Mouse (Mus musculus) left cerebral cortex, postnatal 14 days (tissue): Measurements from ENCODE around the gene Oas3. TPM values are rescaled to one million over a fixed set of nuclear protein-coding genes. Genes with fewer than 3 reads are reported as not detected.
A peak's percentile ranks its signal among the peaks of the same experiment; 100 is the strongest.

Source experiments
- DNase-seq, 2 experiments: peaks; one replicate each; pipeline ENCODE4 v3.0.0; 2021 to 2022; ENCODE audit warnings: low spot score in 2 of 2, mixed read lengths in 1 of 2
- intact Hi-C: fragments of 180-260 bp; cut with DNase I; formaldehyde crosslinking; loops from one replicate; pipeline ENCODE4 v1.15.1; 2025
- total RNA-seq, 2 experiments: library from RNA; stranded (reverse); gene quantifications; 2 replicates each; pipeline ENCODE4 v1.2.3; 2021

The Oas3 gene
- total RNA-seq, 2 experiments from 2014 or later, result not detected

DNA sequence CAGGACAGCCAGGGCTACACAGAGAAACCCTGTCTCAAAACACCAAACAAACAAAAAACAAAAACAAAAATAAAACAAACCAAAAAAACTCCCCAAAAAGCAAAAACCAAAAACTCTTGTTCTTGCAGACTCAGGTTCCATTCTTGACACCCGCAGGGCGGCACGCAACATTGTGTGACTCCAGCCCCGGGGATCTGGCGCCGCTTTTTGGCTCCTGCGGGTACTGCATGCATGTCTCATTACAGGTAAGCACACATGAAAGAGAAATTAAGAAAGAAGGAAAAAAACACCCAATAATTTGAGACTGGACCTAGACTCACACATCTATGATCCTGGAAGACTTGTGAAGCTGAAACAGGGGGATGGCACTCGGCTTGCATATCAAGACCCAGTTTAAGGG lies 12.5 kb downstream of the Oas3 start:
- no peak for DNase-seq
- intact Hi-C loops, result no loop called here

DNA sequence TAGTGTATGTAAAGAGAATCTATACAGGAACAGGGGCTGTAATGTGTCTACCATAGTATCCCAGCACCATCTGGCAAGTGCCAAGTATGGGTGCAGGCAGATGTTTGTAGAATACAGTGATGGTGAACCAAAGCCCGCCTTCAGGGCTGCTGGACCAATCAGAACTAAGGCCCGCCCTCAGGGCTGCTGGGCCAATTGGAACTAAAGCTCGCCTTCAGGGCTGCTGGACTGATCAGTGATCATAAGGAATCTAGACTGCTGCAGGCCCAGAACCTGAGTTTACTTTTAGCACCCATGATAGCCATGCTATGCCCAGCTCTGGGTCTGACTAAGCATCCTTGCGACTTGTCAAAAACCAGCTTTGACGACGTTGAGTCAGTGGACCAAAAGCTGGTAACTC lies 15.6 kb downstream of the Oas3 start:
- intact Hi-C loops, result no loop called here
- peak; percentile 30 to 33 for DNase-seq

- no peak for DNase-seq
- intact Hi-C loops, result no loop called here
These were observed 23.2 kb downstream of the Oas3 start for GRCm38 (mm10) chr5:120754215-120754614.

- DNase-seq, result no peak
- intact Hi-C loops, result no loop called here
These were observed 24.7 kb downstream of the Oas3 start for GRCm38 (mm10) chr5:120752786-120753185.

DNA sequence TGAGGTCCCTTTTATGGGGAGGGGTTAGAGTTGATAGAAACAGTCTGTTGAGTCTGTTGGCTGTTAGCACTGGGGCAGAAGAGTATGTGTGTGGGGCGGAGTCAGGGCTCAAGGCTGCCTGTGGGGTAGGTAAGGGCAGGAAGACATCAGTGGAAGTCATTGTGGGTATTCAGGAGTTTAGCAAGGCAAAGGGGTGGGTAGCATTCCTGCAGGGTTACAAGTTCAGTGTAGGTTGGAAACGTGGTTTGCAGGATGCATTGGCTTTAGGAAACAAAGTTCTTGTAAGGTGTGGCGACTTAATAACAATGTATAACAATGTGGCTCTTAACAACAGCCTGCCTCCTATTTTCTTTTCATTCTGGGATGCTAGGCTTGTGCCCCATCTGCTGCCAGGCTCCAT lies 26.3 kb downstream of the Oas3 start:
- DNase-seq, result no peak
- intact Hi-C loops, result no loop called here

GRCm38 (mm10) chr5:120749688-120750087 lies 27.8 kb downstream of the Oas3 start, which contains the start of gene Oas2:
Gene Oas2 (minus strand): TSS chr5:120749853.
- intact Hi-C loops, result no loop called here
- no peak for DNase-seq

- DNase-seq, result peak; percentile 78 to 86
- intact Hi-C loops, result loop anchor here (2.0 kb wide), 1 partner anchor 126 kb away; no protein-coding TSS in a partner anchor
These were observed 31.0 kb downstream of the Oas3 start for GRCm38 (mm10) chr5:120746451-120746850.

GRCm38 (mm10) chr5:120742125-120742524 lies 35.3 kb downstream of the Oas3 start:
- DNase-seq, result peak; percentile 28 to 56
- intact Hi-C loops, result no loop called here

DNA sequence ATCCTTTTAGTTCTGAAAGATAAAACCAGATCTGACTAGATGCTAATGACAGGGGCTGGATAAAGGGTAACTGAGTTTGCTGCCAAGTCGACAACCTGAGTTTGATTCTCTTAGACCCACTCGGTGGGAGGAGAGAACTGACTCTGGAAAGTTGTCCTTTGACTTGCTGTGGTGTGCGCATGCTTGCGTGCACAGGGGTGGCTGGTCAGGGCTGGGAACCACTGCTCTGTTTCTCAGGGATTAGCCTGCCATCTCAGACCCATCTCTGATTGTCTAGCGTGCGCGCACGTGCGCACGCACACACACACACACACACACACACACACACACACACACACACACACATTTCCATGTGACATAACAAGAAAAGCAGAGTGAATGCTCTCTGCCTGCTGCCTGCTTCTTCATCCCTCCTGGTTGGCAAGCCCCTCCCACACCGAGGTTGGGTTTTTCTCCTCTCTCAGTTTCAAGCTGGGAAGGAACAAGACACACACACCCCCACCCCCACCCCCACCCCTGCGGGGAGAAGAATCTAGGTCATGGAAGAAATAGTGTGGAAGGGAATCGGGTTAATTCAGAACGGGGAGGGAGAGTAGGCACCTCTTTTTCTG lies 43.0 kb downstream of the Oas3 start:
- DNase-seq, result peak; percentile 29 to 82
- intact Hi-C loops, result no loop called here

DNA sequence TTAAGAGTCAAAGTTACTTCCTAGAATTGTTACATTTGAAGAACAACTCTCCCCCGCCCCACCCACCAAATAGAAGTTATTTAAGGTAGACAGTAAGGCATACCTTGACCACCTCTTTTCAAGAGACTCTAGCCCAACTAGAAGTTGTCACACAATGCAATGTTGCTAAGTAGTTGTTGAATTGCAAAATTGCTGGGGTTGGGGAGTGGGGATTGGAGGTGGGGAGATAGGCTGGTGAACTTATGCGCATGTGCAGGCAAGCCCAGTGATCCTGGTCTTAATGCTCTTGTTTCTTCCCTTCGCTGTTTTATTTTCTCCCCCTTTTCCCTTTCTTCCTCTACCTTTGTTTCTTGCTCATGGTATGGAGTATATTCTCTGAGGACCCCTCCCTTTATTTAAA lies 43.8 kb downstream of the Oas3 start:
- no peak for DNase-seq
- intact Hi-C loops, result no loop called here

DNA sequence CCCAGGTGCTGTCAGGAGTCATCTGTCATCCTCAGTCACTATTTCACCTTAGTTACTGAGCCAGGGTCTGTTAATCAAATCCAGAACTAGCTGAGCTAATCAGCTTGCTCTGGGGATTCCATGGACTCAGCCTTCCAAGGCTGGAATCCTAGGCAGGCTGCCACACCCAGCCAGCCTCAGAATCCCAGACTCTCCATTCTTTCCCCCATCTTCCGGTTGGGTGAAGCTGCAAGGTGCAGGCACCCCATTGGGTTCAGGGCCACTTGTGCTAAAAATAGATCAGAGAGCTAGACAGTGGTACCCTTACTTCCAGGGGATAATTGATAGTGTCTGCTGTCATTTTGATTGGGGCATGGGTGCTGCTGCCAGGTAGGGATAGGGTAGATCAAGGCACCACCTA lies 44.7 kb downstream of the Oas3 start:
- intact Hi-C loops, result no loop called here
- no peak for DNase-seq

DNA sequence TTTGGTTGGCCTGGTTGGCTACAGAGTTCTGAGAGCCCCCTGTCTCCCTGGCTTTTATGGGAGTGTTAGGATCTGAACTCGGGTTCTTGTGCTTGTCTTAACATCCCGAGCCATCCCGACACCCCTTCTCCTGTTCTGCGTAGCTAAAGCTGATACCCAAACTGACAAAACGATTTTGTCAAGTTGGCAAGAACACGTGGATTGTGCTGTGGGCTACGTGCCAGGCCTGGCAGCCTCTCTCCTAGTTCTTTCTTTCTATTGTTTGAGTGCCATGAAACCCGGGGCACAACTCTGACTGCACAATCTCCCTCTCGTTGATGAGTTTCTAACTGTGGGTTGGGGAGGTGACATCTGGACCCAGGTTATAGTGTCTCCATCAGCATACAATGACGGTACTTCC lies 48.1 kb downstream of the Oas3 start:
- intact Hi-C loops, result no loop called here
- peak in 1 of 2 experiments; percentile 37 for DNase-seq

- DNase-seq, result no peak
- intact Hi-C loops, result no loop called here
These were observed 51.5 kb downstream of the Oas3 start for GRCm38 (mm10) chr5:120725811-120726455.

GRCm38 (mm10) chr5:120721005-120721404 lies 56.5 kb downstream of the Oas3 start:
- DNase-seq, result no peak
- intact Hi-C loops, result no loop called here

- intact Hi-C loops, result no loop called here
- no peak for DNase-seq
These were observed 58.7 kb downstream of the Oas3 start for GRCm38 (mm10) chr5:120718600-120719378.

- intact Hi-C loops, result no loop called here
- peak in 1 of 2 experiments; percentile 30 for DNase-seq
These were observed 60.3 kb downstream of the Oas3 start for GRCm38 (mm10) chr5:120717136-120717535.

- DNase-seq, result peak; percentile 80 to 86
- intact Hi-C loops, result no loop called here
These were observed 63.1 kb downstream of the Oas3 start for GRCm38 (mm10) chr5:120714314-120714713.

DNA sequence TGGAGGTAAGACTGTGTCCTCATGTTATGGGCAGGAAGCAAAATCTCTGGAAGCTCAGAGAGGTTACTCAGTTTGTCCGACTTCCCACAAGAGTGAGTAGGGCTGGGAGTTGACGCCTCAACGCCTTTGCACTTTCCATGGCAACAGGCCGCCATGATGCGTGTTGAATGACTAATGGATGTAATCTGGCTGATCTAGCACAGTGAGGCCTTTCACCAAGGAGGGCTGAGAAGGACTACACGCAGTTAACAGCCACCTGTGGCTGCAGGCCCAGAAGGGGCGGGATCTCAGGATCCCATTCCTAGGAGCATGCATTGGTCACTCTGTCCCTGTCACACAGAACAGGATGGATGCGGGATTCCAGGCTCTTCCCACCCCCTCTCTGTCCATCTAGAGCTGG lies 64.7 kb downstream of the Oas3 start:
- DNase-seq, result peak in 1 of 2 experiments; percentile 59
- intact Hi-C loops, result no loop called here

- intact Hi-C loops, result loop anchor here (1.0 kb wide), 1 partner anchor 32 kb away; no protein-coding TSS in a partner anchor
These were observed 65.6 kb downstream of the Oas3 start, which contains the start of gene Dtx1 for GRCm38 (mm10) chr5:120711827-120712226. Gene Dtx1 (minus strand): TSS chr5:120711927.

DNA sequence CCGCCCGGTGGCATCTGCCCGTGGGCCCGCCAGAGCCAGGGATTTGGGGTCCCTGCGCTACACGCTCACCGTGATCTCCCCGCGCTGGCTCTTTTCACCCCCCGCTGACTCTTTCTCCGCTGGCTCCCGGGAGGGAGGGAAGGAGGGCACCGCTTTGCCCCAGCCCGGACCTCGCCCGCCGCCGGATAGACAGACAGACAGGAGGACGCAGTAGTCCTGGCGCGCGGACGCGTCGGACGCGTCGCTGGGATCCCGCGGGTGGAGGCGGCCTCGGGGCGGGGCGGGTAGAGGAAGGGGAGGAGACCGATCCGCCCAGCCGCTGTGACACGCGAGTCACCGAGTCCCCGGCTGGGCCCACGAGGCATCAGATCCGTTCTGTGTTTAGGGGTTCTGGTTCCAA lies 66.0 kb downstream of the Oas3 start:
- DNase-seq, result peak; percentile 81
- intact Hi-C loops, result loop anchor here (1.0 kb wide), 1 partner anchor 31 kb away; no protein-coding TSS in a partner anchor

More at GRCm38 (mm10) chr5:120711827-120712226, 65.6 kb downstream of the Oas3 start, which contains the start of gene Dtx1:
- no peak for DNase-seq
